Mouse (Mus musculus): ENCODE measurements around the gene D630039A03Rik. TPM values are rescaled to one million over a fixed set of nuclear protein-coding genes. Genes with fewer than 3 reads are reported as not detected.
A peak's percentile ranks its signal among the peaks of the same experiment; 100 is the strongest.

The D630039A03Rik gene
- polyA plus RNA-seq, 1 experiment = 0.01 TPM

DNA sequence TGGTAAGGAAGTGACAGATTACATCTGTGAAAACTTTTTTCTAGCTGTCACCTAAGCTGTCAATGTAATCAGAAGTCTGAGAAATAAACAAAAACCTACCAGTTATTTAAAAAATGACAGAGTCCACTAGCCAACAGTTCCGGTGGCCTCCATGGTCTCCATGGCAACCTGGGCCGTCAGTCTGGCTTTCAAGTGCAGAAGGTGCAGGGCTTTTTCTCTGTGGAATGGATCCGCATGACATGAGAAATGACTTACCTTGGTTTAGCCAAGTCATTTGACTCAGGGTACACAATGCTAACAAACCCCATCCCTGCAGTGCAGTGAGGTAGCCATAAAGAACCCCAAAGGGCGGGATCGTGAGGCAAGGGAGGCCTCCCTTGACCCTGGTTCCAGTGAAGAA is 6.1 kb upstream of the D630039A03Rik start:
- Histone ChIP-seq H3K79me2 (ENCODE audit: control insufficient read depth, insufficient read depth) (no peaks in the 10 kb centered on the region), H3K4me3 (no peak overlapping the region), H3ac (ENCODE audit: control insufficient read depth, insufficient read length) (no peak overlapping the region), H3K27me3 (ENCODE audit: control insufficient read depth, insufficient read depth, insufficient read length) (no peaks in the 10 kb centered on the region), H3K36me3 (ENCODE audit: control insufficient read depth, insufficient read depth) (no peaks in the 10 kb centered on the region), H3K4me2 (ENCODE audit: low read depth) (no peak overlapping the region)
- TF ChIP-seq POLR2AphosphoS2 (IDR thresholded peaks at IDR 0.05; ENCODE audit: insufficient read length, low read depth) (no peak), REST (IDR thresholded peaks at IDR 0.05; ENCODE audit: insufficient read depth, insufficient read length) (no peak), USF1 (IDR thresholded peaks at IDR 0.05; ENCODE audit: low read depth) (no peak)

GRCm38 (mm10) chr4:57920522-57920921 is 4.4 kb upstream of the D630039A03Rik start:
- Histone ChIP-seq H3K36me3 (ENCODE audit: control insufficient read depth, insufficient read depth) (no peaks in the 10 kb centered on the region), H3ac (ENCODE audit: control insufficient read depth, insufficient read length) (no peak overlapping the region), H3K4me2 (ENCODE audit: low read depth) (no peak overlapping the region), H3K4me3 (no peak overlapping the region), H3K27me3 (ENCODE audit: control insufficient read depth, insufficient read depth, insufficient read length) (no peaks in the 10 kb centered on the region), H3K79me2 (ENCODE audit: control insufficient read depth, insufficient read depth) (no peaks in the 10 kb centered on the region)
- TF ChIP-seq CEBPB (IDR thresholded peaks at IDR 0.05; ENCODE audit: insufficient read depth, poor library complexity, severe bottlenecking) (no peak), TCF12 (IDR thresholded peaks at IDR 0.05; ENCODE audit: insufficient read depth, poor library complexity, severe bottlenecking) (no peak)

- no peak overlapping the region for H3K4me2 ChIP-seq (ENCODE audit: low read depth)
- no peak overlapping the region for H3K4me3 ChIP-seq
- TF ChIP-seq SRF (IDR thresholded peaks at IDR 0.05; ENCODE audit: control insufficient read depth, insufficient read length, low read depth) (no peak), CEBPB (IDR thresholded peaks at IDR 0.05; ENCODE audit: insufficient read depth, poor library complexity, severe bottlenecking) (no peak), USF1 (IDR thresholded peaks at IDR 0.05; ENCODE audit: low read depth) (no peak), TCF12 (IDR thresholded peaks at IDR 0.05; ENCODE audit: insufficient read depth, poor library complexity, severe bottlenecking) (no peak), TCF3 (IDR thresholded peaks at IDR 0.05; ENCODE audit: insufficient read length, low read depth) (no peak), MYOG (IDR thresholded peaks at IDR 0.05; ENCODE audit: control insufficient read depth in 1 of 3, insufficient read depth in 1 of 3, insufficient read length in 2 of 3, low read depth in 2 of 3) (no peak), REST (IDR thresholded peaks at IDR 0.05; ENCODE audit: insufficient read depth, insufficient read length) (no peak), POLR2AphosphoS2 (IDR thresholded peaks at IDR 0.05; ENCODE audit: insufficient read length, low read depth) (no peak), E2F4 (IDR thresholded peaks at IDR 0.05; ENCODE audit: insufficient read depth) (no peak), POLR2A (IDR thresholded peaks at IDR 0.05; ENCODE audit: insufficient read length, low read depth) (no peak), MAX (IDR thresholded peaks at IDR 0.05; ENCODE audit: low read depth) (no peak), MYOD1 (IDR thresholded peaks at IDR 0.05; ENCODE audit: control insufficient read depth in 1 of 3, insufficient read length in 2 of 3, low read depth in 2 of 3) (no peak)
Measured at GRCm38 (mm10) chr4:57919494-57920423, 3.7 kb upstream of the D630039A03Rik start.

GRCm38 (mm10) chr4:57916711-57917110 is 614 bp upstream of the D630039A03Rik start:
- Histone ChIP-seq H3K79me2 (ENCODE audit: control insufficient read depth, insufficient read depth) (no peaks in the 10 kb centered on the region), H3K36me3 (ENCODE audit: control insufficient read depth, insufficient read depth) (no peaks in the 10 kb centered on the region), H3K4me2 (ENCODE audit: low read depth) (peak overlapping the region; percentile 60), H3K27me3 (ENCODE audit: control insufficient read depth, insufficient read depth, insufficient read length) (no peaks in the 10 kb centered on the region), H3K4me3 (no peak overlapping the region), H3ac (ENCODE audit: control insufficient read depth, insufficient read length) (no peak overlapping the region)
- no peak for TF ChIP-seq SRF (IDR thresholded peaks at IDR 0.05; ENCODE audit: control insufficient read depth, insufficient read length, low read depth)
- no peak for TF ChIP-seq MAX (IDR thresholded peaks at IDR 0.05; ENCODE audit: low read depth)
- TF ChIP-seq MYOD1 (IDR thresholded peaks at IDR 0.05; ENCODE audit: control insufficient read depth in 1 of 3, insufficient read length in 2 of 3, low read depth in 2 of 3) = no peak
- TF ChIP-seq TCF12 (IDR thresholded peaks at IDR 0.05; ENCODE audit: insufficient read depth, poor library complexity, severe bottlenecking) = no peak
- TF ChIP-seq USF1 (IDR thresholded peaks at IDR 0.05; ENCODE audit: low read depth) = no peak
- TF ChIP-seq REST (IDR thresholded peaks at IDR 0.05; ENCODE audit: insufficient read depth, insufficient read length) = no peak

More at GRCm38 (mm10) chr4:57919494-57920423, 3.7 kb upstream of the D630039A03Rik start:
- no peak overlapping the region for H3ac ChIP-seq (ENCODE audit: control insufficient read depth, insufficient read length)
- H3K36me3 ChIP-seq (ENCODE audit: control insufficient read depth, insufficient read depth) = no peaks in the 10 kb centered on the region
- H3K27me3 ChIP-seq (ENCODE audit: control insufficient read depth, insufficient read depth, insufficient read length) = no peaks in the 10 kb centered on the region
- H3K79me2 ChIP-seq (ENCODE audit: control insufficient read depth, insufficient read depth) = no peaks in the 10 kb centered on the region

GRCm38 (mm10) chr4:57915216-57915965 is 706 bp downstream of the D630039A03Rik start:
- TF ChIP-seq MYOG (IDR thresholded peaks at IDR 0.05; ENCODE audit: control insufficient read depth in 1 of 3, insufficient read depth in 1 of 3, insufficient read length in 2 of 3, low read depth in 2 of 3) = no peak
- no peak for TF ChIP-seq SRF (IDR thresholded peaks at IDR 0.05; ENCODE audit: control insufficient read depth, insufficient read length, low read depth)
- no peak for TF ChIP-seq TCF12 (IDR thresholded peaks at IDR 0.05; ENCODE audit: insufficient read depth, poor library complexity, severe bottlenecking)
- TF ChIP-seq MYOD1 (IDR thresholded peaks at IDR 0.05; ENCODE audit: control insufficient read depth in 1 of 3, insufficient read length in 2 of 3, low read depth in 2 of 3) = no peak
- no peak for TF ChIP-seq REST (IDR thresholded peaks at IDR 0.05; ENCODE audit: insufficient read depth, insufficient read length)
- TF ChIP-seq E2F4 (IDR thresholded peaks at IDR 0.05; ENCODE audit: insufficient read depth) = no peak
- no peak for TF ChIP-seq POLR2AphosphoS2 (IDR thresholded peaks at IDR 0.05; ENCODE audit: insufficient read length, low read depth)
- no peak for TF ChIP-seq CEBPB (IDR thresholded peaks at IDR 0.05; ENCODE audit: insufficient read depth, poor library complexity, severe bottlenecking)
- no peak for TF ChIP-seq POLR2A (IDR thresholded peaks at IDR 0.05; ENCODE audit: insufficient read length, low read depth)
- no peak for TF ChIP-seq TCF3 (IDR thresholded peaks at IDR 0.05; ENCODE audit: insufficient read length, low read depth)
- TF ChIP-seq MAX (IDR thresholded peaks at IDR 0.05; ENCODE audit: low read depth) = no peak
- no peak for TF ChIP-seq USF1 (IDR thresholded peaks at IDR 0.05; ENCODE audit: low read depth)
- H3K36me3 ChIP-seq (ENCODE audit: control insufficient read depth, insufficient read depth) = no peaks in the 10 kb centered on the region
- no peaks in the 10 kb centered on the region for H3K27me3 ChIP-seq (ENCODE audit: control insufficient read depth, insufficient read depth, insufficient read length)
- no peak overlapping the region for H3ac ChIP-seq (ENCODE audit: control insufficient read depth, insufficient read length)
- H3K79me2 ChIP-seq (ENCODE audit: control insufficient read depth, insufficient read depth) = no peaks in the 10 kb centered on the region
- no peak overlapping the region for H3K4me2 ChIP-seq (ENCODE audit: low read depth)
- no peak overlapping the region for H3K4me3 ChIP-seq

All from myocyte (in vitro differentiated cells).